Mouse (Mus musculus) monocyte, adult 5-6 weeks (primary cell): ENCODE results near the gene Vamp2. TPM values are rescaled to one million over a fixed set of nuclear protein-coding genes. Genes with fewer than 3 reads are reported as not detected.

Experiments used
- ATAC-seq: fragments of 153-309, 156-312 bp; replicated peaks from 2 replicates; pipeline ENCODE4 v1.8.0; 2017; ENCODE audit warnings: mild to moderate bottlenecking; ENCODE audit not compliant: low TSS enrichment, insufficient number of reproducible peaks, severe bottlenecking, poor library complexity, low FRiP score
- total RNA-seq: library from RNA; stranded (forward); fragments of 200-1000, 200-491, 200-594 nt; gene quantifications from 3 replicates; pipeline ENCODE4 v1.2.3, GENCODE M21; 2017

Gene Vamp2
- 13.1 to 89.9 TPM (median 23.6 TPM) in 3 replicates for total RNA-seq

DNA sequence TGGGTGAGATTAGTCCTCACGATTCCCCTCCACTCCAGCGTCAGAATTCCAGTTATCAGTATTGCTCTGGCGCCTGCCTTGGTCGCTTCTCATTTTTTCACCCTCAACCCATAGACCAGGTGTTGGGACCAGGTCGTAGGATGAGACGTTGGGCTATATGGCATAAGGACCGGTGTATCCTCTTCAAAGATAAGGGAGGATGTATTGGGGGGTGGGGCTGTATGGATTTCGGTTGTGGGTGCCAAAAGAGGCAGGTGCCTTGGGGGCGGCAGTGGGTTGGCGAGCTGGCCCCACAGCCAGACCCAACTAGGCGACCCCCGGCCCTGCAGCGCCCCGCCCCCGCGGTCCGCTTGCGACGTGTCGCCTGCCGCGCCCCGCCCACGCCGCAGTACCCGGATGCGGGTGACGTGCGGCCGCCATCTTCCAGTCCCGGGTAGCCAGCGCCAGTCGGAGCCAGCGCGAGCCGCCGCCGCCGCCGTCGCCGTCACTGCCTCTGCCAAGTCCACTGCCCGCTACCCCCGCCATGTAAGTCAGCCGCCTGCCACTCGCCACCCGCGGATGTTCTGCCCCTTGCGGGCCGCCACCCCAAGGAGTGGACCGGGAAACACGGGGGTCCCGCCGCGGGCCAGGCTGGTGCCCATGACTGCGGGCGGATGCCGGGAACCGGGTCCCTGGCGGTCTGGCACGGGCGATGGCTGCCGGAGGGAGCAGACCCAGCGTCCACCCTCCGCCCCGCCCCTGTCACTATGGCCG, at the start of gene Vamp2:
Gene Vamp2, plus strand, starts transcription at position 388 of the 753 bp plus-strand sequence.
- 0 out of 2 replicates have a peak, but pooled peaks have one; percentile 23 for ATAC-seq

DNA sequence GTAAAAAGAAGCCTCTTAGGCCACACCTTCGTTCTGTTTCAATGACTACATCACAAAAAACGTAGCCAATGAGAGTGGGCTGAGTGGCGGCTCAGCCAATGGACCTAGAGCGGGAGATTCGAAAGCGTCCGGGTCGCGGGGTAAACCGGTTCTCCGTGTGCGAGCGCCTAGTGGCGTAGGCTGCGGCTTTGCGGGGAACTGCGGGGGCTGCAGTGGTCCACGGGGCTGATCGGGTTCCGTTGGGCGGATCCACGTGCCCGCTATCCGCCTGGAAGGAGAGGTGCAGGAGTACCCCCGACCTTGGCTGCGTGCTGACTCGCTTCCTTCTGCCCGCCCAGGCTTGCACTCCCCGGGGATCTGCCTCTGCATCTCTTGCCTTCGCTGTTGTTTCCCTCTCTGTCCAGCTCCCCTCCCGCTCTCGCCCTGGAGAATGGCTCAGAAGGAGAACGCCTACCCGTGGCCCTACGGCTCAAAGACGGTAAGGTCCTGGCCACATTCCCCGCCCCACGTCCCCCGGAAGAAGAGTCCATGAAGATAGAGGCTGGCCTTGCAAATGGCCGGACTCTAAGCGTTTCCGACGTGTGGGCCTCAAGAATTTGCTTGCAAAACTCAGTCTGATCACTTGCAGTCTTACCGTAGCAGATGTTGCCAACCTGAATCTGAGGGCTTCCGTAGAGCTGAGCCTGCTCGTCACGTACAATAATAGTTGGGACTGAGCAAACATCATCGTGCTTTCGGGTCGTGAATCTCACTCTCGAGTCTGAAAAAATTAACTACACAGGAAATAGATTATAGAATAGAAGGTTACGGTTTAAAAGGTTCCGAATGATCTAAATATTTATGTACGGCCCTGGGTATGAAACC, 42.5 kb upstream of the Vamp2 start, which contains the start of gene Aurkb:
Gene Aurkb, plus strand, starts transcription at position 117 of the 864 bp plus-strand sequence.
- ATAC-seq: peak; percentile 73

DNA sequence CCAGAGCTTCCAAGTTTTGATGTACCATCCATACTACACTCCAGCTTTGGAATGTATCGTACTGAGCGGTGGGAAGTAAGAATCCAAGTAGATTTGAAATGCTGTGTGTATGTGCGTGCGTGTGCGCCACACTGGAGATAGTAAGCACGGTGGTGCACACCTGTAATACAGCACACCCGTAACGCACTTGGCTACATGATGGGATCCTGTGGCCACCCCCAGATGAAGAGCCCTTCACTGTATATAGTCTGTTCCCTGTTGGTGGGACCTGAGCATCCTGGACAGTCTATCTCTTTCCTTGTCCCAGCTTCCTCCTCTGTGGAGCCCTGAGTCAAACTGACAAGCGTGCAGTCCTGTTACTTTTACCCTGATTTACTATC, 41.9 kb upstream of the Vamp2 start:
- ATAC-seq: no peak

DNA sequence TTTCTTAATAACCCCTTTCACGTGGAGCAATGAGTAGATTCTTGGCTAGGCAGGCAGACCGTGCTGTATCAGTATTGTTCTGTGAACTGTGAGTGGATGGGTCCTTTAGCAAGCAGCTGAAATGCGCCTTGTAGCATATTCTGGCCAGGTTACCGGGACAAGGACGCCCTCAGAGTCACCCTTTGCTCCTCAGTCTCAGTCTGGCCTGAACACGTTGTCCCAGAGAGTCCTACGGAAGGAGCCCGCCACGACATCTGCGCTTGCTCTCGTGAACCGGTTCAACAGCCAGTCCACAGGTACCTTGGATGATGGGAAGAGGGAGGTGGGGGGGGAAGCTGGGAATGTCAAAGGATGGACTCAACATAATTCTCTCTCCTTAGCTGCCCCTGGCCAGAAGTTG, 40.7 kb upstream of the Vamp2 start:
- ATAC-seq: no peak

DNA sequence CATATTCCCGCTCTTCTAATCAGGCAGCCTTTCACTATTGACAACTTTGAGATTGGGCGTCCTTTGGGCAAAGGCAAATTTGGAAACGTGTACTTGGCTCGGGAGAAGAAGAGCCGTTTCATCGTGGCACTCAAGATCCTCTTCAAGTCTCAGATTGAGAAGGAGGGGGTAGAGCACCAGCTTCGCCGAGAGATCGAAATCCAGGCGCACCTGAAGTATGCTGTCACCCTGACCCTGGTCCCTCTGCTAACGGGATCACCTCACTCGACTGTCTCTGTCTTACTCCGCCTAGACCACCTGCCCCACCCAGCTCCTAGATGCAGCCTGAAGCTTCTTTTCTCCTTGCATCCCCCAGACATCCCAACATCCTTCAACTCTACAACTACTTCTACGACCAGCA, 40.1 kb upstream of the Vamp2 start:
- ATAC-seq: no peak

DNA sequence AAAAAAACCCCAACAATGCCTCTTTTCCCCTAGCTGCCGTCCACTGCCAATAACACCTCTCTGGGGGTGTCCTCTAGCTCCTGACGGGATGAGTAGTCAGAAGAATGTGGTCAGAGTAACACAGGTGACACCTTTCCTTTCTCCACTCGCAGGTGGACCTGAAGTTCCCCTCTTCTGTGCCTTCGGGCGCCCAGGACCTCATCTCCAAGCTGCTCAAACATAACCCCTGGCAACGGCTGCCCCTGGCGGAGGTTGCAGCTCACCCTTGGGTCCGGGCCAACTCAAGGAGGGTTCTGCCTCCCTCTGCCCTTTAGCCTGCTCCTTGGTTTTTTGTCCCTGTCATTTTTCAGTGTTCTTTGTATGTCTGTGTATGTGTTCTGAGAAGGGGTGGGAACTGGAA, 37.5 kb upstream of the Vamp2 start:
- ATAC-seq: no peak

DNA sequence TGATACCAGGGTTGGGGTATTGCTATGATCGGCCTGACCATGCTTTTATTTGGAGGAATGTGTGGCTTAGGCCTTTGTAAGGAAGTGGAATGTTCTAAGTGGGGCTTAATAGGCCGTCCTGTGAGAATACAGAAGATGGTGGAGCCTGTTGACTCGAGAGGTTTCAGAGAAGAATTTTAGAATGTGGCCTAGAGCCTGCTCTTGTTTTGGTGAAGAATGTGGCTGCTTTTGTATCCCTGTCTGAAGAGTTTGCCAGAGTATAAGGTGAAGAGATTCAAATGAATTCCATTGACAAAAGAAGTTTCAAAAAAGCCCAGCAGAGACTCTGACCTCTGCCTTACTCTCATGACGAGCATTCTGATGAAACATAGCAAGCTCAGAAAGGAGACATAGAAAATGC, 36.5 kb upstream of the Vamp2 start:
- ATAC-seq: no peak

DNA sequence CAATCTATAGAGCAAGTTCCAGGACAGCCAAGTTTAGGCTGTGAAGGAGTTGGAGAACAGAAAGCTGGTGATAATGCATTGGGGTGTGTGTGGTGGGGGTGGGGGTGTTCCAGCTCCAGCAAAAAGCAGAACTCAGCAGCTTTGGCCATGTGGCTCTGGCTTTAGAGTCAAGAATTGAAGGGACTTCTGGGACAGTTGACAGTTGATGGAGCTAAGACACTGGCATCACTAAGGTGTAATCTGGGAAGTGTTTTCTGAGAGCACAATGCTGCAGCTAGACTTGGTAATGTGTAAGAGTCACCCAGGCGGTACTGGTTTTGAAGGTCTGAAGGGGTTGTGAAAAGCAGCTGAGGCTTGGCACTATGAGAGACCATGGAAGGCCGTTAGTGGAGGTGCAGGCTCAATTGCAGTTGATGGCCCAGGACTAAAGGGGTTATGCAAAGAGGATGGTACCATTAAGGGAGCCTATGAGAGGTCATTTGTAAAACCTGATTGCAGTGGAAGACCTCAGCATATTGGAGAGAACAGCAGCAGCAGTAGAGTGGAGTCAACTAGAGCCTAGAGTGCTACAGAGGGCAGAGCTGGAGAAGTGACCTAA, 35.4 kb upstream of the Vamp2 start:
- no peak for ATAC-seq

DNA sequence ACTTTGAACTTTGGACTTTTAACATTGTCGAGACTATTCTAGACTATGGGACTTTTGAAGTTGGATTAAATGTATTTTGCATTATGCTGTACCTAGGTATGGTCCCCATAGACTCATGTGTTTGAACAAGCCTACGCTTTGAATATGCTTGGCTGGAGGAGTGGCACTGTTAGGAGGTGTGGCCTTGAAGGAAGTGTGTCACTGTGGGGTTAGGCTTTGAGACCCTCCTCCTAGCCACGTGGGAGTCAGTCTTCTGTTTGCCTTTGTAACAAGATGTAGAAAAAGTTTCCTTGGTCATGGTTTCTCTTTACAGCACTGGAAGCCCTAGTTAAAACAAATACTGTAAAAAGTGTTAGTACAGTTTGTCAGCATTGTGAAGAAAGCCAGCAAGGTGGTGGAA, 34.4 kb upstream of the Vamp2 start:
- ATAC-seq: no peak

DNA sequence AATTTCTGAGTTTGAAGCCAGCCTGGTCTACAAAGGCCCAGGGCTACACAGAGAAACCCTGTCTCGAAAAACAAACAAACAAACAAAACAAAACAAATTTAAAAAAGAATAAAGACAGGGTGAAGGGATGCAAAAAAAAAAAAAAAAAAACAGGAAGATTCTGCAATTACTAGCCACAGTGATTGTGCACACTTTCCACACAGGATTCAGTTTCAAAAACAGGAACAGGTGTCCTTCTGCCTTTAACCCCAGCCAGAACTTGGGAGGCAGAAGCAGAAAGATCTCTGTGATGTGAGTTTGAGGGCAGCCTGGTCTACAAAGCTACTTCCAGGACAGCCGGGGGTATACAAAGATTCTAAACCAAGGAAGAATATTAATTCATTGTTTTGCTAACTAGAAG, 30.0 kb upstream of the Vamp2 start:
- ATAC-seq: no peak; the same call in 1 of the 2 replicates

DNA sequence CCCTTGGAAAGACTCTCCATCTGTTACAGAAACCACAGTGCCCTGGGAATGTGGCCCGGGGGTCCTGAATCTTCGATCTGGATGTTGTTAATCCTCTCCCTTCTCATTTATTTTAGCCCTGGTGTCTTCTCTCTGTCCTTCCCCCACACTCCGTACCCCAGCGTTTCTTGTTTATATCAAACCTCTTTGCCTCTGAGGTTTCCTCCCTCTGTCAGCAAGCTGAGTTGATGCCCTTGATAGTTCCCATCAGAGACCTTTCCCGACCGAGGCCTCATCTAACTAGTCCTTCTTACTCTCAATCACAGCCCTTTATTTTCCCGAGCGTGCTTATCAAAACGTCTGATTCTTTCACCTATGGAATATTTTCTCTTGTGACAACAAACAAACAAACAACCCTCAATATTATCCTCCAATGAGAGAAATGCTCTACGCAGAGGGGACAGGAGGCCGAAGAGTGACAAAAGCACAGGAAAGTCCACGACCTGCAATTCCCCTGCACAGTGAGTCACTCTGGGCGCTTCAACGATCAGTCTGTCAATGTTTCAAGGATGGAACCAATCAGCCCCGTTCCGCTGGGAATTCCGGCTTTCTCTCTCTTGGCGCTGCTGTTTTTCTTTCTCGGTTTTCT, 29.4 kb upstream of the Vamp2 start:
- no peak for ATAC-seq

DNA sequence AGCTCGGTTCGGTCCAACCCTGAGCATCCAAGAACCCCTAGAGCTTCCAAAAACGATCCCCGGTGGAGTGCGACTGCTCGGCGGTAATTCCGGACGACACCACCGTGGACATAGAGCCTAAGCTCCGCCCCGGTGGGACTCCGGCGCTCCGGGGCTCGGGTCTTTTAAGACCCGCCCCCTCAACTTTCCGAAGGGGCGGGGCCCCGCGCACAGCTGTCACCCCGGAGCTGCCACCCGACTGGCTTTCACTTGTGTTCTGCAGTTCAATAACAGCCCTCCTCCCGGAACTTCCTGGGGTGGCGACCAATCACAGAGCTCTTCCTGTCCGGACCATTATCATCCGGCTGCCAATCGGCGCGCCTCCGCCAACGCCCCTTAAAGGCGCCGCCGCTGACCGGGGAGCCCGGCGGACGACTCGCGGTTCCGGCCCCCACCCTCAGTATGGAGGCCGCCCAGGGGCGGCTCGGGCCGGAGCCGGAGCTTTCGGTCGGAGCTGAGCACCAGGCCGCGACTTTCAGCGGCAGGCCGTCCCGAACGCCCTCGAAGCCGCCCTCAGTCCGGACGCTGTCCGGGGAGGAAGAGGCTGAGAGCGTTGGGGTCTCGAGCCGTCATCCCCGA, 28.8 kb upstream of the Vamp2 start, which contains the start of gene Borcs6:
Gene Borcs6, plus strand, starts transcription at position 361 of the 618 bp plus-strand sequence.
- ATAC-seq: peak; percentile 82

DNA sequence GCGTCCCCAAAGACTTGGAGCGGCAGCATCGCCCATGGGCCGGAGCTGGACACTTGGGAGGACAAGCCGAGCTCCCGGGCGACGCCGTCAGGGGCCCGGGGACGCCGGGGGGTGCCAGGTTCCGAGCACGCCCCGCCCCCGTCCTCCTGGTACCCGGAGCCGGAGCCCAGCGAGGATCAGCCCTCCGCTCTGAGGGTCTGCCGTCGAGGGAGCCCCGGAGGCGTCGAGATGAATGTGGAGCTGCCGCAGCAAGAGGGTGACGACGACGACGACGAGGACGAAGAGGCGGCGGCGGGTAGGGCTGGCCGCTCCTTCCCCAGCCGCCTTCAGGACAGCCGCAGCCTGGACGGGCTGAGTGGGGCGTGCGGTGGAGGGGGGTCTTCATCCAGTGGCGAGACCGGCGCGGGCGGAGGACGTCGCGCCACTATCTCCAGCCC, 28.3 kb upstream of the Vamp2 start:
- ATAC-seq: no peak

DNA sequence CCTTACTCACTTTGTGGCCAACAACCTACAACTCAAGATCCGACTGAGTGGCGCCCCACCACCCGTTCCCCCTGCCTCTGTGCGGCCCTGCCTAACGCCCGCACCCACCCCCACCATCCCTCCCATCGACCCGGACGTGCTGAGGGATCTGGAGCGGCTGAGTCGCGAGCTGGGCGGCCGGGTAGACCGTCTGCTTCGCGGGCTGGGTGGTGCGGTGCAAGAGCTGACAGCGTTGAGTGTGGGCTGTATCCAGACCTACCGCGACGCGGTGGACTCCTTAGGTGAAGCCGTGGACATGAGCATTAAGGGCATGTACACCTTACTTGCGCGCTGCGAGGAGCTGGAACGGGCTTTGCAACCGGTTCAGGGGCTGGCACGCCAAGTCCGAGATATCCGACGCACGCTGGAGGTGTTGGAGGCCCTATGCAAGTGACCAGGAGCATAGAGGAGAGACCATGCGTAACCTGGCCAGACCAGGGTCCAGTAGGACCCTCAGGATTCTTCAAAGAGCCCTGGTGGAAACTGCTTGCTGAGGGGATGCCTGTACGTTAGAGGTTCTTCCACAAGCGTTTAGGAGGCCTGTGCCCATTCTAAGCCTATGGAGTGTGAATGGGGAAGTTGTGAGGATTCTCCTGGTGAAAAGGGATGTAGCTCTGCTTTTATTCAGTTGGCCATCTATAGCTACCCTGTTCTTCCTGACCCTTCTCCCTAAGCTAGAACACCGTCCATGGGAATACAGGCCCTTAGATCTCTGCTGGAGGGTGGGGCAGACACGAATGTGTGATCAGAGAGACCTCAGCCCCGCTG, 27.6 kb upstream of the Vamp2 start:
- ATAC-seq: no peak

DNA sequence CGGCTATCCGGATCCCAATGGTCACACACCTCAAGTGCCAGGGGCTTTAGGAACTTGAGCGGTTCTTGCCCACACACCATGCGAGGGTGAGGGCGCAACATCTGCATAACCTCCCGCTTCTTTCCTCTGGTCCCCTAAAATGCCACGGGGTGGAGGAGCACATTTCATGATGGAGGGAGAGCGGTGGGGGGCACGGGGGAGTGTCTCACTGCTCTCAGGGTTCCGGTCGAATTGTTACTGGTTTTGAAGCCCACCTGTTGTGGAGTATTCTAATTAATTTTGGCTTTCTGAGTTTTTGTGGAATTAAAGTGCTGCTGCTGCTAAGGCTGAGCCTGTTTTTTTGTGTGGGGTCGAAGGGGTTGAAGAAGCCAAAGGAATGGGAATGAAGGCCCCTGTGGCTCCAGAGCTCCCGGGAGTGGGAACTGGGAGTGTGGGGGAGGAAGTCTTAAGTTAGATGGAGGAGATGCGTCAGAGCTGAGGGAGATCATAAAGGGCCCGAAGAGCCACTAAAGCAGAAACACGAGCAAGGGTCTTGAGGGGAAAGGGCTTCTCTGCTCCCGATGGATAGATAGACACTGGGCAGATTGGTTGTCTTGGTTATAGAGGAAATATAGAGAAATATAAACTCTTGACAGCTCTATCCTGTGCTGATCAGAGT, 26.9 kb upstream of the Vamp2 start:
- no peak for ATAC-seq

DNA sequence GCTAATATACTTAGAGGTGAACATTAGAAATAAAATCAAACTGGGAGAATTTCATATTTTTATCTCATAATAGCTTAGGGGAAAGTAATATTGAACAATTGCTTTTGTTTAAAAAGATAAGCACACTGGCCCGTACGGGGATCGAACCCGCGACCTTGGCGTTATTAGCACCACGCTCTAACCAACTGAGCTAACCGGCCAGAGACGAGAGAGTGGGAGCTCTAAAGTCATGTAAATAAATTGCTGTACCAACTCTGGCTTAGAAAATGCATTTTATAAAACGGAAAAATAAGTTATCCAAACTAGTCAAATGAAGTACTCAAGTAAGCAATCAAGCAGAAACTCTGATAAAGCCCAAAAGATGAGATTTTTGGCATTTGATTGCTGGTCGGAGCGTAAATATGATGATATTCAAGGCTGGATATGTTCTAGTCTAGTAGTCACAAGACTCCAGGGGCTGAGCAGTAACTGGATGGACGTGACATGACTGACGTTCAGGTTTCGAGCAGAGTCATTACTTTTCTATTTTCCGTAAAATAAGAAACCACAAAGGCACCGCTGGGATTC, 26.0 kb upstream of the Vamp2 start:
- ATAC-seq: no peak

DNA sequence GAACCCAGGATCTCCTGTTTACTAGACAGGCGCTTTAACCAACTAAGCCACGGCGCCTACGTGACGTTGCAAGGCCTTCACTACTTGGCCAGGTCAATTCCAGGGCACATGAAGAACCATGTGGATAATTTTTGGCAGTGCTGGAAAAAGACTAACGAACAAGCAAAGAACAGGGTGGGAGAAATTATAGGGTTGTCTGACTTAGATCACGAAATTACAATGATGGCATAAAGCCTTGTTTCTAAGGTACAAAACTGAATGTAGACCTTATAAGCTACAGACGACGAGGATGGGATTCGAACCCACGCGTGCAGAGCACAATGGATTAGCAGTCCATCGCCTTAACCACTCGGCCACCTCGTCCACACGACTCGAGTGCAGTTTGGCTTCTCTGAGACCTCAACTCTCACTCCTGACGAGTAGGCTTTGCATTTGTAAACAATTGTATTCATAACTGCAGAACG, 25.5 kb upstream of the Vamp2 start:
- peak; percentile 24; the same call in 1 of the 2 replicates for ATAC-seq
